Mouse (Mus musculus) kidney, embryonic 16.5 days (tissue): ENCODE measurements at regions not wholly inside any gene's neighbourhood (a gene's known extent, or its start where the extent isn't known, plus 50 kb on each side); places are given as distances from the start of the nearest gene placed in this dataset.

ENCODE experiments used
- ATAC-seq: fragments of 200-750 bp; cut with Nextera tagmentation; 2 replicates; pipeline ENCODE4 v1.8.0; 2017; ENCODE audit warnings: moderate TSS enrichment; ENCODE audit not compliant: low FRiP score, low TSS enrichment
- H3K27ac ChIP-seq: fragments of 300-500 bp; sonication (generic); 2 replicates; pipeline ENCODE4 v1.5.1; 2014; ENCODE audit warnings: low read length
- H3K27me3 ChIP-seq: fragments of 300-500 bp; sonication (generic); 2 replicates; pipeline ENCODE4 v1.6.1; 2014; ENCODE audit warnings: low read length, control low read depth, mixed read lengths; ENCODE audit not compliant: insufficient read depth
- H3K36me3 ChIP-seq: fragments of 300-500 bp; sonication (generic); 2 replicates; pipeline ENCODE4 v1.6.1; 2014; ENCODE audit warnings: low read length, control low read depth, mixed read lengths; ENCODE audit not compliant: insufficient read depth
- H3K4me1 ChIP-seq: fragments of 300-500 bp; sonication (generic); 2 replicates; pipeline ENCODE4 v1.6.1; 2014; ENCODE audit warnings: low read length, control low read depth, mixed read lengths; ENCODE audit not compliant: insufficient read depth
- H3K4me2 ChIP-seq: fragments of 300-500 bp; sonication (generic); replicated peaks from 2 replicates; pipeline ENCODE4 v1.6.1; 2014; ENCODE audit warnings: low read depth, low read length
- H3K4me3 ChIP-seq: fragments of 300-500 bp; sonication (generic); 2 replicates; pipeline ENCODE4 v1.5.1; 2014; ENCODE audit warnings: mild to moderate bottlenecking, low read length
- H3K9ac ChIP-seq: fragments of 300-500 bp; sonication (generic); replicated peaks from 2 replicates; pipeline ENCODE4 v1.6.1; 2014; ENCODE audit warnings: low read length
- H3K9me3 ChIP-seq: fragments of 300-500 bp; sonication (generic); 2 replicates; pipeline ENCODE4 v1.6.1; 2016; ENCODE audit warnings: low read length, control low read depth
- WGBS: fragments of 180-500 bp; shearing (Covaris S2); extraction: QIAGEN DNeasy Blood & Tissue Kit; methylation state at CpG from one replicate; pipeline ENCODE4 v1.1.7; 2014; 5-methylcytosine and 5-hydroxymethylcytosine counted together

DNA sequence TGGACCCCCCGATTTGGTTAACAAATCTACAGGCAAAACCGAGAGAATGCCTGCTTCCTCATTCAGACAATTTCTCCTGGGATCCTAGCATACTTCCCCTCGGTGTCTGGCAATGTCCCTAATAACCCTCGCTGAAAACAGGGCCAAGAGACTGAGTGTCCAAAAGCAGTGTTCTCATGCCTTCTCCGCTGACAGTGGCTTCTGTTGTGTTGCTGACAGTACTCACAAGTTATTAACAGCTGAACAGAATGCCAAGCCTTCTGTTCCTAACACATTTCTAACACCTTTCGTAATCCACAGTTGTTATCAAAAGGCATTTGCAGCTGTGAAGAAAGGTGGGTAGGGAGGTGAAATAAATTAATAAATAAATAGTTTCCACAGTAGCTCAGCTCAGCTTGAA lies 166.2 kb upstream of the Ntm start:
- WGBS, result 82% methylated on average over 6 of the region's 6 CpGs
- H3K9ac ChIP-seq, result no peak overlapping the region
- no peaks in the 10 kb centered on the region for H3K36me3 ChIP-seq
- ATAC-seq, result no peak
- no peak overlapping the region for H3K4me3 ChIP-seq
- no peak overlapping the region for H3K27ac ChIP-seq
- H3K4me2 ChIP-seq, result no peak overlapping the region
- no peaks in the 10 kb centered on the region for H3K27me3 ChIP-seq
- no peaks in the 10 kb centered on the region for H3K9me3 ChIP-seq
- H3K4me1 ChIP-seq, result no peaks in the 10 kb centered on the region

DNA sequence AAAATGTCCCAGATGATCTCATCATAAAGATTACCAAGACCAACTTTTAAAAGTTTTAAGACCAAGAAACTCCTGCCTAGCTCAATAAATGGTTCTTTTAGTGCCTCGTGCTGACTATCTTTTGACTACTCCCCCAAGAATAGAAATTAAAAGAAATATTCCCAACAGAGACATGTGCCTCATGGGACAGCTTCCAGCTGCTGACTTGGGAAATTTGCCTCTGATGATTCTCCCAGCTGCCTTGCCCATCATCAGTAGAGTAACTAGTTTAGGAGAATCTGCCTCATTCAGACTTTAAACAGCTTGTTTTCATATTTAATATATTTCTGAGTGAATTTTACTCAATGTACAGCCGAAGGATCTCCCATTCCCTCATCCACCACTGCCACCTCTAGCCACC lies 168.7 kb upstream of the Ntm start:
- Histone ChIP-seq H3K9me3 (no peaks in the 10 kb centered on the region), H3K4me1 (no peaks in the 10 kb centered on the region), H3K4me2 (no peak overlapping the region), H3K27ac (no peak overlapping the region), H3K4me3 (no peak overlapping the region), H3K9ac (no peak overlapping the region), H3K36me3 (no peaks in the 10 kb centered on the region), H3K27me3 (no peaks in the 10 kb centered on the region)
- 54% methylated on average over 2 of the region's 2 CpGs for WGBS
- no peak for ATAC-seq

DNA sequence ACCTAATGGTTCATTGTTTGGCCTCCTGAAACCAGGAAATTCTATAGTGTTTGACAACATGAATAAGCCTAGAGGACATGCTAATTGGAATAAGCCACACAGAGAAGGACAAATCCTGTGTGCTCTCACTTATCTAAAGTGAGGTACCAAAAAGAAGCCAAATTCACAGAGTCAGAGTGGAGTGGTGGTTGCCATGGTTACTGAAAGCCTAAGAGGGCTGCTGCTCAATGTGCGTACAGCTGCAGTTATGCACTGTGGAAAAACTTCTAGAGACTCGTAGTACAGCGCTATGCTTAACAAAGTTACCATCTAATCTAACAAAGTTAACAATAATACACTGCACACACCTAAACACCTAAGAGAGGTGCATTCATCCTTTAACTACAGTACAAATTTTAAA lies 171.4 kb upstream of the Ntm start:
- ATAC-seq, result no peak
- no peak overlapping the region for H3K27ac ChIP-seq
- H3K27me3 ChIP-seq, result no peaks in the 10 kb centered on the region
- H3K36me3 ChIP-seq, result no peaks in the 10 kb centered on the region
- H3K4me2 ChIP-seq, result no peak overlapping the region
- H3K4me3 ChIP-seq, result no peak overlapping the region
- WGBS, result 68% methylated on average over 3 of the region's 3 CpGs
- H3K9me3 ChIP-seq, result no peaks in the 10 kb centered on the region
- H3K9ac ChIP-seq, result no peak overlapping the region
- 0 out of 2 replicates have a peak, but pooled peaks cover 3% of the 10 kb centered on the region for H3K4me1 ChIP-seq

DNA sequence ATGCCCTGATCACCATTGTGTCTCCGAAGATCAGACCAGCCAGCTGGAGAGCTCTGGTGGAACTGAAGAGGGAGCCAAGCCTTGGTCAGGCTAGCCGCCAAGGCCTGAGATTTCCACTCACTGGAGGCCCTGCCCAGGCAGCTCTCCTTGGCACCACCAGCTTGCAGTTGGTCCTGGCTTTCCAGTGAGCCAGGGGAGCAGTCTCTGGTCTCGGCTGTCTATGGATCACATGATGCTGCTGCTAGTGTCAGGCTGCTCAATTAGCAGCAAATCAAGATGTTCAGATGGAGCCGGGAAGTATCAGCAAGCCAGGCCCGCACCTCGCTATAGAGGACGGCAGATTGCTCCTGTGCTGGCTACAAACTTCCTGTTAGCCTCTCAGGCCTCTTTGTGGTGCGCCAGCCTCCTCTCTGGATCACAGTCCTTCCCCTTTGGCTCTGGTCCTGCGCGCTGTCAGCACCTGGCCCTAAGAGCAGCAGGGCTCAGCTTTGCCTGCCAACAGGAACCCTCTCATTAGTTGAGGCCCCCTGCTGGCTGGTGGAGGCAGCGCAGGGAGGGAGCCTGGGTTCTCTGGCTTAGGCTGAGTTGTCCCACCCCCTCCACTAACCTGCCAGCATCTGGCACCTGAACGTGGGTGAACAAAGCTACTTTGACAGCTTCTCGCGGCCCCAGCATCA lies 174.8 kb upstream of the Ntm start:
- peak; percentile 89 for ATAC-seq
- WGBS, result 33% methylated on average over 14 of the region's 14 CpGs
- Histone ChIP-seq H3K27me3 (no peaks in the 10 kb centered on the region), H3K27ac (no peak overlapping the region), H3K36me3 (no peaks in the 10 kb centered on the region), H3K9ac (no peak overlapping the region), H3K4me1 (0 out of 2 replicates have a peak, but pooled peaks cover 3% of the 10 kb centered on the region), H3K4me3 (no peak overlapping the region), H3K9me3 (no peaks in the 10 kb centered on the region), H3K4me2 (peak overlapping the region; percentile 24; the same call in 1 of the 2 replicates)

DNA sequence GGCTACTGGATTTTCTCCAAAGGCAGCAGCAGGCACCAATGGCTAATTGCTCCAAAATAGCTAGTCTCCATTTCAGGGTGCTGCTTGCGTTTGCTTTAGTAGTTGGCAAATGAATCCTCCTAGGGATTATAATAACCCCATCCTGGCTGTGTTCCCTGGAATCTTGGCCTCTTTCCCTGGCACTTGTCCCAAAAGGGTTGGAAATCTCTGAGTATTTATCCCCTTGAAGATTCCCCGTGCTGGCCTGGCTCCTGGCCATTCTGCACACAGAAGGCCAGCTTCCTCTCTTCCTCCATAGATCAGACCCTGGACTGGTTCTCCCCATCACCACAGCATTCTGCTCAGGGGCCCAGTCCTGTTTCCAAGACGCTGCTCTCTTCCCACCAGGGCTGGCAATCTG lies 177.2 kb upstream of the Ntm start:
- 0 out of 2 replicates have a peak, but pooled peaks cover 3% of the 10 kb centered on the region for H3K4me1 ChIP-seq
- peak; percentile 77 for ATAC-seq
- no peak overlapping the region for H3K27ac ChIP-seq
- no peak overlapping the region for H3K9ac ChIP-seq
- no peaks in the 10 kb centered on the region for H3K27me3 ChIP-seq
- no peak overlapping the region for H3K4me3 ChIP-seq
- WGBS, result 47% methylated on average over 3 of the region's 3 CpGs
- no peaks in the 10 kb centered on the region for H3K36me3 ChIP-seq
- H3K9me3 ChIP-seq, result no peaks in the 10 kb centered on the region
- no peak overlapping the region for H3K4me2 ChIP-seq

- Histone ChIP-seq H3K4me1 (0 out of 2 replicates have a peak, but pooled peaks cover 3% of the 10 kb centered on the region), H3K36me3 (no peaks in the 10 kb centered on the region), H3K9ac (no peak overlapping the region), H3K27me3 (no peaks in the 10 kb centered on the region), H3K4me3 (no peak overlapping the region), H3K9me3 (no peaks in the 10 kb centered on the region), H3K27ac (no peak overlapping the region), H3K4me2 (no peak overlapping the region)
- 90% methylated on average over 3 of the region's 3 CpGs for WGBS
- no peak for ATAC-seq
Measured at GRCm38 (mm10) chr9:30141186-30141585, 178.2 kb upstream of the Ntm start.

- Histone ChIP-seq H3K4me3 (no peak overlapping the region), H3K27ac (no peak overlapping the region), H3K9me3 (no peaks in the 10 kb centered on the region), H3K9ac (no peak overlapping the region), H3K36me3 (no peaks in the 10 kb centered on the region), H3K27me3 (no peaks in the 10 kb centered on the region), H3K4me2 (no peak overlapping the region), H3K4me1 (0 out of 2 replicates have a peak, but pooled peaks cover under 1% of the 10 kb centered on the region)
- no peak for ATAC-seq
- WGBS, result 82% methylated on average over 10 of the region's 10 CpGs
Measured at GRCm38 (mm10) chr9:30142806-30143458, 180.0 kb upstream of the Ntm start.

DNA sequence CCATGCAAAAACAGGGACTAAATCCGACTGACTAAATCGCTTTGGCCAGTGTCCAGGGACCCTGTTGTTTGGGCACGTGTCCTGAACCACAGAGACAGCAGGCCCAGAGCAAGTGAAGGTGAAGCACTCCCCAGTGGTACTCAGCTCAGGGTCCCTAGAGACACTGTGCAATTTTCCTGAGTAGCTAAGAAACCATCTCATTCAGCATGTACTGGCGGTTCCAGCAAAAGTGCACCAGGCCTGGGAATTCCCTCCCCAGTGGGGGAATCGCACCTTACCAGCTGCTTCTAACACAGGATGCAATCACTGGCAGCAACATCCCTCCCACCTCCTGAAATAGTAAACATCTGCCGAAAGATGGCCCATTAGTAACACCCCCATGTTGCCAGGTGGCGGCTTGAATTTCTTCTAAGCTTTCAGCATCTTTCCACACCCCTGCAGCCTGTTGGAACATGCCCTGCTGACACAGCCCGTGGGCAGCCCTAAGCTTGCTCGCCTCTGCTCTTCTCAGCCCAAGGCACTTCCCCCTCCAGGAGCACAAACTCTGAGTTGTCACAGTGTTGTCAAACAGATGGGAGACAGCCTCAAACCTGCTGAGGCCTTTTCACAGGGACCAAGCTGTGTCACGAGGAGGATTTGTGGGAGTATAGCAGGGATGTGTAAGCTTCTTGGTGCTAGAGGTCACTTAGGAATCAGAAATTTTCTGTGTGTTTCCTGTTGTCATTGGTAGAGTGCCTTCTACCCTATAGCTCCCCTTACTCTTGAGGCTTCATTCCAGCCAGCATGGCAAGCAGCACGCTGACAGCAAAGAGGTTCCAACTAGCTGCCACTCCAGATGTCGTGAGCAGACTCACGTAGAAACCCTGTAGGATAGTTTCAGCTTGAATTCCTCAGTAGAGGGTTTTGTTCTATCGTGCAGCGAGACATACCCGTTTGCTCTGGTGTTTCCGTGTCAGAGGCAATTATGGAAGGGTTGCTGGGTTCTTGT lies 186.8 kb upstream of the Ntm start:
- WGBS, result 28% methylated on average over 17 of the region's 17 CpGs
- H3K4me1 ChIP-seq, result no peaks in the 10 kb centered on the region
- peak; percentile 54; the same call in 1 of the 2 replicates for ATAC-seq

DNA sequence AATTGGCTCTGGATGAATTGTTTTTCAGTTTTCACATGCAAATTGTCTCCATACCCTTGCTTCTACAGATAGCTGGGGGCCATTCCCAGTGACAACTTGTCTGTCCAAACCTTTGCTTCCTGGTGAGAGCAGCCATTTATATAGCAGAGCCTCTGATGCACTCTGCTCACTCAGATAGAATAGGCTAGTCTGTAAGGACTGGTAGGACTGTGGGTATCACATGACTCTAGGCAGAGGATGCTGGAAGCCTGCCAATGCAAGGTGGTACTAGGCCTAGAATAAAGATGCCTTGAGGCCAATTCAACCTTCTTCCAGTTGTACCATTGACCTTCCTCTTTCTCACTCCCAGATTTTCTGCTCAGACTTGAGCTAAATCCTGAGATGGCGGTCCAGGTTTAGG lies 188.2 kb upstream of the Ntm start:
- 90% methylated on average over 1 of the region's 1 CpGs for WGBS
- Histone ChIP-seq H3K27me3 (no peaks in the 10 kb centered on the region), H3K36me3 (no peaks in the 10 kb centered on the region), H3K4me1 (no peaks in the 10 kb centered on the region), H3K9me3 (no peaks in the 10 kb centered on the region), H3K4me2 (no peak overlapping the region), H3K4me3 (no peak overlapping the region), H3K27ac (no peak overlapping the region), H3K9ac (no peak overlapping the region)
- no peak for ATAC-seq

More for the DNA sequence above, 186.8 kb upstream of the Ntm start:
- H3K9me3 ChIP-seq, result no peaks in the 10 kb centered on the region
- H3K36me3 ChIP-seq, result no peaks in the 10 kb centered on the region
- no peak overlapping the region for H3K4me3 ChIP-seq
- no peak overlapping the region for H3K27ac ChIP-seq
- no peak overlapping the region for H3K4me2 ChIP-seq
- no peak overlapping the region for H3K9ac ChIP-seq
- H3K27me3 ChIP-seq, result no peaks in the 10 kb centered on the region
